Mouse (Mus musculus) myocyte (in vitro differentiated cells): ENCODE measurements around the gene Aars2. TPM values are rescaled to one million over a fixed set of nuclear protein-coding genes. Genes with fewer than 3 reads are reported as not detected.

Experiments used
- H3K27me3 ChIP-seq: one replicate; pipeline ENCODE4 v1.6.1; 2011; ENCODE audit not compliant: control insufficient read depth, insufficient read depth, insufficient read length
- H3K36me3 ChIP-seq: one replicate; pipeline ENCODE4 v1.6.1; 2011; ENCODE audit not compliant: control insufficient read depth, insufficient read depth
- H3K4me2 ChIP-seq: one replicate; pipeline ENCODE4 v1.6.1; 2011; ENCODE audit warnings: low read depth, control low read depth
- H3K4me3 ChIP-seq: one replicate; pipeline ENCODE4 v1.5.1; 2011; ENCODE audit warnings: mild to moderate bottlenecking, control low read depth, moderate library complexity
- H3K79me2 ChIP-seq: one replicate; pipeline ENCODE4 v1.6.1; 2011; ENCODE audit not compliant: control insufficient read depth, insufficient read depth
- H3ac ChIP-seq: one replicate; pipeline ENCODE4 v1.6.1; 2011; ENCODE audit not compliant: control insufficient read depth, insufficient read length
- CEBPB ChIP-seq: IDR thresholded peaks from 2 replicates; pipeline ENCODE4 v1.6.1; 2011; ENCODE audit warnings: mild to moderate bottlenecking, moderate library complexity; ENCODE audit not compliant: poor library complexity, insufficient read depth, severe bottlenecking
- E2F4 ChIP-seq: IDR thresholded peaks from one replicate; pipeline ENCODE4 v1.6.1; 2011; ENCODE audit warnings: mild to moderate bottlenecking, control low read depth, moderate library complexity; ENCODE audit not compliant: insufficient read depth
- MAX ChIP-seq: IDR thresholded peaks from one replicate; pipeline ENCODE4 v1.6.1; 2011; ENCODE audit warnings: low read depth, mild to moderate bottlenecking, control low read depth
- MYOD1 ChIP-seq, 3 experiments: IDR thresholded peaks; one replicate each; pipeline ENCODE4 v1.6.1; 2011; ENCODE audit warnings: control low read depth in 2 of 3, low read depth in 2 of 3, mild to moderate bottlenecking in 2 of 3, moderate library complexity in 1 of 3; ENCODE audit not compliant: insufficient read length in 2 of 3, control insufficient read depth in 1 of 3
- MYOG ChIP-seq, 3 experiments: IDR thresholded peaks; one replicate each; pipeline ENCODE4 v1.6.1; 2011; ENCODE audit warnings: control low read depth in 2 of 3, low read depth in 2 of 3, mild to moderate bottlenecking in 2 of 3; ENCODE audit not compliant: insufficient read length in 2 of 3, control insufficient read depth in 1 of 3, insufficient read depth in 1 of 3
- POLR2A ChIP-seq: IDR thresholded peaks from one replicate; pipeline ENCODE4 v1.6.1; 2011; ENCODE audit warnings: low read depth, mild to moderate bottlenecking, control low read depth, moderate library complexity; ENCODE audit not compliant: insufficient read length
- POLR2AphosphoS2 ChIP-seq: IDR thresholded peaks from one replicate; pipeline ENCODE4 v1.6.1; 2011; ENCODE audit warnings: low read depth, control low read depth; ENCODE audit not compliant: insufficient read length
- REST ChIP-seq: IDR thresholded peaks from one replicate; pipeline ENCODE4 v1.6.1; 2011; ENCODE audit warnings: mild to moderate bottlenecking, control low read depth, moderate library complexity; ENCODE audit not compliant: insufficient read depth, insufficient read length
- SRF ChIP-seq: IDR thresholded peaks from one replicate; pipeline ENCODE4 v1.6.1; 2011; ENCODE audit warnings: low read depth; ENCODE audit not compliant: control insufficient read depth, insufficient read length
- TCF12 ChIP-seq: IDR thresholded peaks from one replicate; pipeline ENCODE4 v1.6.1; 2011; ENCODE audit warnings: mild to moderate bottlenecking, control low read depth; ENCODE audit not compliant: poor library complexity, insufficient read depth, severe bottlenecking
- TCF3 ChIP-seq: IDR thresholded peaks from one replicate; pipeline ENCODE4 v1.6.1; 2011; ENCODE audit warnings: low read depth, control low read depth; ENCODE audit not compliant: insufficient read length
- USF1 ChIP-seq: IDR thresholded peaks from one replicate; pipeline ENCODE4 v1.6.1; 2011; ENCODE audit warnings: low read depth, mild to moderate bottlenecking, control low read depth, moderate library complexity
- polyA plus RNA-seq: library from polyadenylated mRNA; unstranded; fragments of >200 nt; fragmentation: generic; extraction: Trizol; gene quantifications from one replicate; pipeline ENCODE4 v1.2.1, GENCODE M21; 2012; ENCODE audit warnings: missing spikeins

The Aars2 gene
- polyA plus RNA-seq, 1 experiment: 15.5 TPM

DNA sequence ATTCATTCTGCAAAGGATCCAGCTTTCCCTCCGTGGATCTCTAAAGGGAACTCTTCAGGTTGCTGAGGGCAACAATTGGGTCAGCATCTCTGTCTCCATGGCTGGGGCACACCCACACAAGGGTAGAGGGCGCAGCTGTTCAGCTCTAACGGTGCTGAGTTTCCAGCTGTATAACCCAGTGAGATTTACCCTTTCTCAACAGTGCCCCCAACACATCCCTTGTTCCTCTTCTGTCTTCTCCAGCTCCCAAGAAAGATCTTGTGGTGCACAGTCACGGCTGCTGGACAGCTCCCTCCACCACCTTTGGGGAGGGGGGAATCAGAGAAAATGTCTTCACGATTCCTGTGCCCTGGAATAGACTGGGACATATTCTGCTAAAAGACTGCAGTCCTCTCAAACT is 19.4 kb upstream of the Aars2 start:
- peak in 1 of 3 experiments; percentile 23 for TF ChIP-seq MYOD1 (IDR thresholded peaks at IDR 0.05; ENCODE audit: control insufficient read depth in 1 of 3, insufficient read length in 2 of 3, low read depth in 2 of 3)
- no peak for TF ChIP-seq CEBPB
- peak; percentile 62 for TF ChIP-seq REST
- Histone ChIP-seq H3ac (no peak overlapping the region), H3K27me3 (peaks cover 5% of the 10 kb centered on the region), H3K79me2 (no peaks in the 10 kb centered on the region), H3K4me3 (no peak overlapping the region), H3K4me2 (no peak overlapping the region), H3K36me3 (no peaks in the 10 kb centered on the region)

DNA sequence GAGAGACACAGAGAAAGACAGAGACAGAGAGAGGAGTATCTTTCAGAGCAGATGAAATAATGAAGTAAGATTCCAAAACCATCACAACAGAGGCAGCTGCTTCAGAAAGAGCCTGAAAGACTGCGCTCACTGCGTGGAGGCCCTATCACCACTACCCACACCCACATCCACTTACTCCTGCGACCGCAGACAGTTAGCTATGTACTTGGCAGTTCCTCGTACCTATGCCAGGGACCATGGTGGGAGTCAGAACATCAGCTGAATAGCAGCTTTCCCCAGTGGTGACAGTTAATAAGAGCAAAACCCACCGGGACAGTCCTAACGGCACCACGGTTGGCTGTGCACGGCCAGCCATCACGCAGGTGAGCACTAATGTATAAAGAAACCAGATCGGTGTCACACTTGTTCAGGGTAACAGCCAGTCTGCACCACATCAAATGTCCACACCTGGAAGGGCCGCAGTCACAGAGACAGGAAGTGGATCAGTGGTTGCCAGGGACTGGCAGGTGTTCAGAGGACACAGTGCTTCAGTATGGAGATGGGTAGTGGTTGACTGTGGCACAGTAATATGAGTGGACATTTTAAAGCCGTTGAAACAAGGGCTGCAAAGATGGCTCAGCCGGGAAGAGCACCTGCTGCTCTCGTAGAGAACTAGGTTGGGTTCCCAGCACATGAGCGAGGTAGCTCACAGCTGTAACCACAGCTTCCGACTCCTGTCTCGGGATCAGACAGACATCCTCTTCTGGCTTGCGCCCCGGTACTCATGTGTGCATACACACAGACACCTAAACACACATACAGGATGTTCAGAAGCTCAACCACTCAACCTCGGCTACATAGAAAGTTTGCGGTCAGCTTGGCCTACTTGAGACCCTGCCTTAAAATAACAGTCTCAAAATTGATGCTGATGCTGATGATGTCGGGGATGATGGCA is 18.1 kb upstream of the Aars2 start:
- Histone ChIP-seq H3K4me3 (no peak overlapping the region), H3K79me2 (no peaks in the 10 kb centered on the region), H3K36me3 (no peaks in the 10 kb centered on the region), H3K4me2 (no peak overlapping the region), H3K27me3 (peaks cover 11% of the 10 kb centered on the region), H3ac (no peak overlapping the region)
- no peak for TF ChIP-seq MYOD1 (IDR thresholded peaks at IDR 0.05; ENCODE audit: control insufficient read depth in 1 of 3, insufficient read length in 2 of 3, low read depth in 2 of 3)
- TF ChIP-seq REST: no peak

DNA sequence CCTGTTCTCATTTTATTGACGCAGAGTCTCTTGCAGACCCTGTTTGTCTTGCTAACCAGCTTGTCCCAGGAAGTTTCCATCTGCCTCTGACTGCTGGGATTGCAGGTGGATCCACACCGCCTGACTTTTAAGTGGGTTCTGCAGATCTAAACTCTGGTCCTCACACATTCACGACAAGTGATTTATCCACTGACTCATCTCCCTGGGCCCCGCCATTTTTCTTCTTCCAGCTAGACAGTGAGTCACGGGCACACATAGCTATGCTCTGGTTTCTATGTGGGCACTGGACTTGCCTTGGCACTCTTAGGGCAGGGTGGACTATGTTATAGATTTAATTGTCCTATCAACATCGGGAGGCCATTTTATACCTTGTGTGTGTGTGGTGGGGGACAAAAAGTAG is 16.9 kb upstream of the Aars2 start:
- TF ChIP-seq CEBPB (no peak), TCF3 (no peak), TCF12 (no peak), E2F4 (no peak), SRF (no peak), POLR2AphosphoS2 (no peak), REST (no peak), MAX (no peak), MYOD1 (IDR thresholded peaks at IDR 0.05; ENCODE audit: control insufficient read depth in 1 of 3, insufficient read length in 2 of 3, low read depth in 2 of 3) (no peak), MYOG (IDR thresholded peaks at IDR 0.05; ENCODE audit: control insufficient read depth in 1 of 3, insufficient read depth in 1 of 3, insufficient read length in 2 of 3, low read depth in 2 of 3) (no peak)
- no peaks in the 10 kb centered on the region for H3K79me2 ChIP-seq
- no peak overlapping the region for H3ac ChIP-seq
- H3K4me3 ChIP-seq: no peak overlapping the region
- no peak overlapping the region for H3K4me2 ChIP-seq
- peaks cover 11% of the 10 kb centered on the region for H3K27me3 ChIP-seq
- no peaks in the 10 kb centered on the region for H3K36me3 ChIP-seq

DNA sequence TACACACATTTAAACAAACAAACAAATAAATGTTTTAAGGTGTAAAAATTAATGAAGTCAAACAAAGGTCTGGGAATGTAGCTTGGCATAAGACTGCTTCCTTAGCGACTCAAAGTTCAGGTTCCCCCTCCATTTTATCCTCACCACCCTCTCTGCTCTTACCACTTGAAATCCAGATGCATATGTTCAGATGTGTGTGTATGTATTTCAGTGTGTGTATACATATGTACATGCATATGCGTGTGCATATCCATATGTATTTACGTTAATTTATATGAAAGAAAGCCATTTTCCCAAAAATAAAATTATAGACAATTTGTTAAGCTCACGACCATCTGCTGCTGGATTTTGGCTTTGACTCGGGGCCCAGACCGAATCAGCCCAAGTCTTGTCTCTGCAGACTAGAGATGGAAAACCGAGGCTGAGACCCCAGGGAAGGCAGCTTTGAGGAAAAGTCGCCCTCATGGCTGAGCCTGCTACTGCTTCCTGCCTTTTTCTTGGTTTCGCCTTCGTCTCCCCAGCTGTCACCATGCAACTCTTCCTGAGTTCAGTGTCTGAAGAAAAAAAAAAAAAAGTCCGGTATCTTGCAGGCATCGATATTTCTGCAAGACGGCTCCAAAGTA is 16.0 kb upstream of the Aars2 start:
- H3K36me3 ChIP-seq: no peaks in the 10 kb centered on the region
- no peak for TF ChIP-seq SRF
- TF ChIP-seq MYOG (IDR thresholded peaks at IDR 0.05; ENCODE audit: control insufficient read depth in 1 of 3, insufficient read depth in 1 of 3, insufficient read length in 2 of 3, low read depth in 2 of 3): no peak
- TF ChIP-seq REST: no peak
- TF ChIP-seq USF1: no peak
- no peak for TF ChIP-seq CEBPB
- H3ac ChIP-seq: no peak overlapping the region

DNA sequence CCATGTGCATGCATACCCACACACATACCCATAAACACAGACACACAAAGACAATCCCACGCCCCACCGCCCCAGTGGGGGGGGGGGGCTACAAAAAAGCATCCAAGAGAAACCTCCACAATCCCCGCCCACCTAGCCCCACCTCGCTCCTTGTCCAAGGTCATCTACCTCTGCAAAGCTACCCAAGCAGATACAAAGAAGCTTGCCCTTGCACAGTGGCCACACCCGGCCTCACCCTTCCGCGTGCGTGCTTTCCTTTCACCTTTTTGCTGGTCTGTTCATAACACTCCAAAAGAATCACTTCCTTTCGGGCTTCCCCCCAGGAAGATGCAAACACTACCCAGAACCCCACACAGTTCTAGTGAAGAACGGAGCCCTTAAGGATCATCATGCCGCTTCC is 11.2 kb upstream of the Aars2 start:
- Histone ChIP-seq H3K27me3 (peaks cover 21% of the 10 kb centered on the region), H3ac (no peak overlapping the region), H3K4me2 (no peak overlapping the region), H3K79me2 (no peaks in the 10 kb centered on the region), H3K36me3 (no peaks in the 10 kb centered on the region), H3K4me3 (no peak overlapping the region)
- TF ChIP-seq TCF12 (no peak), MAX (no peak), CEBPB (no peak), E2F4 (no peak), TCF3 (no peak), MYOD1 (IDR thresholded peaks at IDR 0.05; ENCODE audit: control insufficient read depth in 1 of 3, insufficient read length in 2 of 3, low read depth in 2 of 3) (no peak), SRF (no peak), POLR2AphosphoS2 (no peak), POLR2A (no peak), USF1 (no peak), REST (no peak), MYOG (IDR thresholded peaks at IDR 0.05; ENCODE audit: control insufficient read depth in 1 of 3, insufficient read depth in 1 of 3, insufficient read length in 2 of 3, low read depth in 2 of 3) (no peak)

More for the DNA sequence above, 16.0 kb upstream of the Aars2 start:
- no peak overlapping the region for H3K4me3 ChIP-seq
- no peaks in the 10 kb centered on the region for H3K79me2 ChIP-seq
- H3K27me3 ChIP-seq: peaks cover 11% of the 10 kb centered on the region
- no peak overlapping the region for H3K4me2 ChIP-seq
